Mouse (Mus musculus) lung, postnatal 10 days (tissue): ENCODE measurements around the gene Ddx31.

Source experiments
- DNase-seq: peaks from one replicate; pipeline ENCODE4 v3.0.0; 2021

Gene Ddx31

DNA sequence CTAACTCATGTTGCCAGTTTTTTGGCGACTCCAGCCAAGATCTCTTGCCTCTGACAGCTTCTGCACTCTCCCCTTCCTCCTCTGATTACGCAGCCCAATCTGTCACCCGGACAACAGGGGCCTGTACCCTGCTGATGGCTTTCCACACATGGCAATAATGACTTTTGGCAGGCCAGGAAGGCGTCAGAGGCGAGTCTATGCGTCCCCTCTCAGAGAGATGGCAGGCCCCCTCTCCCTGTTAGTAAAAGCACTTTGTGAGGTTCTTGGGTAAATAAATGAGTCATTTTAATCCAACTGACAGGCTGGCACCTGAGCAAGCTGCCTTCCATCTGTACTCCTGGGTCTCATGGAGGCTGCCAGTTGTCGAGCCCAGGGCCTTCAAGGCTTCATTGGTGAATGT, 27.3 kb downstream of the Ddx31 start:
- DNase-seq: peak; percentile 29

DNA sequence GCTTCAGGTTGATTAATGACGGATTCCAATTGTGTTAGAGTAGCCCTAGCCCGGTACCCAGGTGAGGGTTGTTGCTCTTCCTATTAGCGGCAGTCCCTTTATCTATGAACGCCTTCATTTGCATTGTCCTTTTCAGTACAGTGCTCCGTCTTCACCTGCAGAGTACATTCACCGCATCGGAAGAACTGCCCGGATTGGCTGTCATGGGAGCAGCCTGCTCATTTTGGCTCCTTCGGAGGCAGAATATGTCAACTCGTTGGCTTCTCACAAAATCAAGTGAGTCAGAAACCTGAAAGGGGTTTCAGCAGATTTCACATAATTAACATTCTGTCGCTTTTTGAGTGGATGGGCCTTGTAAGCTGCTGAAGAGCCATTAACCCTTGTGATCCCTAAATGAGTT, 35.3 kb downstream of the Ddx31 start:
- no peak for DNase-seq

DNA sequence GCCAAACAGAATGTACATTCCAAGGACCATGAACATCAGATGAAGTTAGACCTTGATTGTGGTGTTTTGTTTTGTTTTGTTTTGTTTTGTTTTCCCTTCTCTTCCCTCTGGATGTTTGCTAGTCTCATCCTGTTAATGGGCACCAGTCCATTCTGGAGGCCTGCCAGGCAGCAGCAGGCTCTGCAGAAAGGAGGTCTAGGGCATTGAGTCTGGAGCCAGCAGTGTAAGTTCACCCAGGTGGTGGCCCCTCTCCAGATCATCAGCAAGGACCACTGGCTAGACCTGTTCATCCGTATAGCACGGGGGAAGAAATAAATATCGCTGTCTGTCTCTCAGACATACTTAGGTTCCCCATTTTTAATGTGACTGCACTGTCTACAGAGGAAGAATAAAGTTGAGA, 41.1 kb downstream of the Ddx31 start:
- DNase-seq: peak; percentile 25

DNA sequence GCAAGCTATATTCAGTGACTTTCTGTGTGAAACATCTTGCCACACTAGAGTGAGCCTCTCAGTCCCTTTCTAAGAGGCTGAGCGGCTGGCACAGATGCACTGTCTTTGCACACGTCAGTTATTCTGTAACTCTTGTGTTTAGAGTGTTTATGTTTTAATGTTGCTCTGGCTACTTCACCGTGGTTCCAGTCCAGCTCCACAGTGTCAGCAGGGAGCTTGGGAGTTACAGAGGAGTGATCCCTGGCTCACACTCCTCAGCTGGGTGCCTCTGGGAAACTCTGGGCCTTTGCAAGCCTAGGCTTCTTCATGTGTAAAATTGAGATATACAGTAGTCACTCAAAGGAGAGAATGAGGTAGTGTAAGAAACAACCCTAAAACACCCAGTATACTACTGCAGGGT, 41.8 kb downstream of the Ddx31 start:
- DNase-seq: no peak

DNA sequence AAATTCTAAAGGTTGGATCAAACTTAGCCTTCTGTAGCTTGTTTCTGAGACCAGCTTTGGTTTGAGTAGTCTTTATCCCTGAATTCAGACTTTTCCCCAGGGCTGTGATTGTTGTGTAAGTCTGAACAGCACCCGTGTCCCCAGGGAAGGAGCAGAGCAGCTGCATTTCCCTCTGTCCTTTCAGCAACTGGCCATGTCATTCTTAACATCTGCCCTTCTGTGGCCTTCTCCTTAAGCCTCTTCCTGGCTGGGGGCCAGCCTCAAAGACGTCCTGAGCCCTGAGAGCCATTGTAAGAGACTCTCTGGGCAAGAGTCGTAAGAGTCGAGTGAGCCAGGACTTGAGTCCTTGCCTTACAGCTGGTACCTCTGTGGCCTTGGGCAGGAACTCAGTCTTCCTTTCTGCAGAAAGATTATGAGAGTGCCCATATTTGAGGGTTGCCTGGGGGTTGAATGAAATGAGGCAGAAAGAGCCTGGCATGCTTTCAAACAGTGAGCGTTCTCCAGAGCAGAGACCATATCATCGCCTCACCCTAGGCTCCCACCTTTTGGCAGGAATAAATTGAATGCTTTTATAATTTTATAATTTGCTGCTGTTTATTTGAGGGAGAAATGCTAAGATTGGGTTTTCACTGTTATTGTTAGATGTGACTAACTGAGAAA, 42.8 kb downstream of the Ddx31 start:
- no peak for DNase-seq

DNA sequence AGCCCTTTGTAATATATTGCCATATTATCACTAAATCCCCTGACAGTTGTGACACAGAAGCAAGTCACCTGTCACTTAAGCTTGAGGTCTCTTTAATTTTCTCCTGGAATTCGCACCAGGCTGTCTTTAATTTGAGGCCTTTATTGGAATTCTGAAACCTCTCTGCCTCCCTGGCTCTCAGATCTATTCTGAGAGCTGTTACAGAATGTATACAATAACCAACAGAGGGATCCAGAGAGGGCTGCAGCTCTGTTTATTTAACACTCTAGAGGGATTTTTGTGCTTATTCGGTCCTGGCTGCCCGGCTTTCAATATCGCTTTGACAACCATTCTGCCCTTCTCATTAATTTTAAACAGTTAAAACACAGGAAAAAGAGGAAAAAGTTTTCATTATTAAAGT, 44.7 kb downstream of the Ddx31 start:
- no peak for DNase-seq

DNA sequence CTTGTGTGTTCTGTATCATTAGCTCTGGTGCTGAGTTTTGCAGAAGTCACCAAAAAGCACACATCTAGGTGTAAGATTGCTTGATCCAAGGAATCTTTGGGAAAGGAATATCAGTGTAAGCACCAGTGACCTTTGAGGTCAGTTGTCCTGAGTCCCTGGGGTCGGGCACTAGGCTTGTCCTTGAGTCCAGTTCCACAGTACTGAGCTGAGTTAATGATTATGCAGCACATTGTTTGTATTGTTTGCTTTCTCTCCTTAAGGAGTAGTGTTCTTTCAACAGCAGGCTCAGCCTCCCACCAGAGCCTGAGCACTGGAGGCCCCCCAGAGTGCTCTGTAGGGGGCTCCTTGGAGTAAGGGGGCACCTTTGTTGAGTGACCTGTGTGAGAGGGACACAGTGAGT, 52.6 kb downstream of the Ddx31 start:
- DNase-seq: no peak

DNA sequence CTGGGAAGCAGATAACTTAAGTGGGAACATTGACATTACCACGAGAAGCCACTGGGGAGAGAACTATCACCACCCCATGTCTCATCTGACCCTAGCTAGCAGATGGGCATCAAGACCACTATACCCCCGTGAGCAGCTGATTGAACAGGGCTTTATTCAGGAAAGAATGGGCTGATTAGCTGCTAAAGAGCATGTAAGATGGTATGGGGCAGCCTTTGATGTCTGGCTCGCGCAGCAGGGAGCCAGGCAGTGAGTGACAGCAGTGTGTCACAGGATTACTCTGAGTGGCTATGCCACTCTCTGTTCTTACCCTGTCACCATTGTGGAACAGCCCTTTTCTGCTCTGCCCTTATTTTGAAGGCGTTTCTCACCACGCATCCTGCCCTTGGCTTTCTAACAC, 53.3 kb downstream of the Ddx31 start:
- DNase-seq: no peak

DNA sequence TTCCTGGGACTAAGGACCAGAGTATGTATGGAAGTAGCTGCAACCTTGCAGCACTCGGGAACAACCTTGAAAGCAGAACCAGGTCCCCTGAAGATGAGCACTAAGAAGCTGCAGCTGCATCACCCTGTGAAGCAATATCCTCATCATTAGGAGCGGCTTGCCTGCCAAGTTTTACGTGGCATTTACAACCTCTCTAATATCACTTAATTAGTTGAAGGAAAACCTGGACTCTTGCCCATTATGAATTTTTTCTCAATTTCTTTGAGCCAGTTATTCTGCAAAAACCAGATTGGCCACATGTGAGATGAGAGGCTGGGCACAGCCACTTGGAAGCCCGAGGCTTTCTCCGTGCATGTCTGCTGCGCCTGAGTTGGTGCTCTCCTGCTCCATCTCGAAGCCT, 55.7 kb downstream of the Ddx31 start:
- peak; percentile 46 for DNase-seq

DNA sequence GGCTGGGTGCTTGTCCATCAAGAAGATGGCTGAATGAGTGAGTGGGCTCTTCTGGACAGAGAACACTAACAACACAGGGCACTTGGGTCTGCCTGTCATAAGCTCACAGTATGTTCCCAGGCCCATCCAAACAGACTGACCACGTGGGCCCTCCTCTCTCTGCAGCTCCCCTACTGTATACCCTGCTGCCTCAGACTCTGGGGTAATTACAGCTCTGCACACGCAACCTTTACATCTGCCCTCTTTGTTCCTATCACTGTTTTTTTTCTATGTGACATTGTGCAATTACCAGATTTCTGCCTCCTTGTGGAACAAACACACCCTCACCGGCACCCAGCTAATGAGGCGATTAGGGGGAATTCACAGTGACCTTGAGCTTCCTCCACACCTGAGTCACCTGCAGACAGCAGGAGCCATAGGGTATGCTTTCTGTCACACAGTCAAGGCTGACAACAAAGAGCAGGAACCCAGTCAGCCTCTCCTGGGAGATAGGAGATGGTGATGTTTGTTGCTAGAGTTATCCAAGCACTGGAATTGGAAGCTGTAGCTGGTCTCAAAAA, 57.2 kb downstream of the Ddx31 start:
- DNase-seq: no peak

DNA sequence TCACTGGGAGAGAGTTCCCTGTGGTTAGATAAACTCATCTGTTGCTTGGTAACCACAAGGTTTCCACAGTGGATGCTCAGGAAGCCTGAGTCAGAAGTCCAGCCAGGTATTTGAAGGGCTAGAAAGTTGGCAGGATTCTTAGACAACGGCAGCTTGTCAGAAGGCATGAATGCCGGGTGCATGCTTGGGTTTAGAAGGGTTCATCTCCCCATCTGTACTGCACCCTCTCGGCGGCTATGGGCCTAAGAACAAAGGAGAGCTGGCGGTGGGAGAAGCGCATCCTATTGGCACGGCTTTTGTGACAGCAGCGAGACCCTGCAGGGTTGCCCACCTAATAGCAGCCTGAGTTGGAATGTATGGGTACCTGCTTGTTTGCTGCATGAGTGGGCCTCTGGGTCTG, 62.1 kb downstream of the Ddx31 start:
- DNase-seq: no peak

DNA sequence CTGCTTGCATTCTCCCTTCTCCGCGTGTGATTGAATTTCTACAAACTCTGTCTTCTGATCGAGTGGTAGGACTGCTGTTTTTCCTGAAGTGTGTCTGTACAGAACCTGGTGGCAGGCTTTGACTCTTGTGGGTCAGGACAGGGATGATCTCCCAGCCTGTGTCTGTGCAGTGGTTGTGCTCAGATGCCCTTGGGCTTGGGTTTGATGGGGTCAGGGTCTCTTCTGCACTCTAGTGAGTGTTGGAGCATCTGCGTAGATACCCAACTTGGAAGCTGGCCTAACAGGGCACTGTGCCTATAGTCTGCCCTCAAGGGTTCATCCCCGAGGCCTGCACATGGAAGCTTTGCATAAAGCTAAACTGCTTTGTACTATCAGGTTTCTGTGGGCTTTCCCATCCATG, 63.7 kb downstream of the Ddx31 start:
- DNase-seq: no peak

DNA sequence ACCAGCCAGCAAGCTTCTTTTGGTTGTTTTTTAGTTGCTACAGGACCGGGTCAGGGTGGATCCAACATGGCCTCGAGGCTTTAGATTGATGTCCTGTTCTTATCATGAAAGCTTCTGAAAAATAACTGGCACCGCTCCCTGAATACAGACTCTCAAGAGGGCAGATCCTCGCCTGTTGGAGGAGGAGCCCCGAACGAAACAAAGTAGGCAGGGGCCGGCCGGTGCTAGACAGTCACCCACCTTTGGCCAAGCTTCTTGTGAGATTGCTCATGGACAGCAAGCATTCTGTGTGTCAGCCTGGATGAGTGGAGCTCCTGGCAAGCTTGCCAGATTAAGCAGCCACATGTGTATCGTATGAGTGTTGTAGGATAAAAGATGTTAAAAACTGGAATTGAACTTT, 64.6 kb downstream of the Ddx31 start:
- DNase-seq: no peak

DNA sequence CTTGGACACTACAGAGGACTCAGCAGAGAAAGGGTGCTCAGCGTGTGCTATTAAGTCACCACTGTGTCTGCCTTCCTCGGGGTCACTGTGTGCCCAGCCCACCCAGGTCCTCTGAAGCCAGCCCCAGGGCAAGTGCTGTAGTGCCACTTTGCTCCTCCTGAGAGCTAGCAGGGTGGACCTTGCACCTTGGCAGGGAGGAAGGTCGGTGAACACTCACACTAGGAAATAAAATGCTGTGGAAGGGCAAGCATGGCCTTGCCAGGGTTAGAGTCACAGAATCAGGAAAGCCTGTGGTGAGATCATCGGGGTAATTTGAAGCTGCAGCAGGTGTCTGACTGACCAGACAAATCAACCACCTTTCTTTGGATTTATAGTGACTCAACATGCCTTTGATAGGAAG, 65.4 kb downstream of the Ddx31 start:
- DNase-seq: no peak

DNA sequence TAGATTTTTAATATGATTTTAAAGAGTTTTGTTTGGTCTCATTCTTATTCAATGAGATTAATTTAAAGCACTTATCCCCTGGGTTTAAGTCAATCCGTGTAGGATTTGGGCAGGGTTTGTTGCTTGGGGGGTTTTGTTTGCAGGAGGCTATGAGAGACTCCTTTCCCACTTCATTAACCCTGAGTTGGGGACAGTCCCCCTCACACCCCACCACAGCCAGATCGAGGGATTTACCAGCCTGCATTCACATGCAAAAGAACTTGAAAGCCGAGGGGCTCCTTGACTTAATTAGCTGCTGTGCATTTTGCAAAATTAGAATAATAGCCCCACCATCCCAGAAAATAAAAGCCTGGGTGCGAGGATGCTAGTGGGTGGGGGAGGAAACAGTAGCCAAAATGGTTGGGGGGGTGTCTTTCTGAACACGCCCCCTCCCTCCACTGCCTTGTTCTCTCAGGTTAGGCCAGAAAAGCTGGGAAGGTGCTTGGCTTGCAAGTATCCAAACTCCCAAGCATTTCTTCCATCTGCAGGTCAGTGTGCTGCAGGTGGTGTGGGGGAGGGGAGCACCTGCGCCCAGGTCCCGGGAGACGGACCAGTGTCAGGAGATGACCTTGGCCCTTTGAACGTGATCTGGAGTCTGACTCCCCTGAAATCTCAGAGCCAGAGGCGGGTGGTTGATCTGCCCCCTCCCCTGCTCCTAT, 67.6 kb downstream of the Ddx31 start:
- DNase-seq: no peak

DNA sequence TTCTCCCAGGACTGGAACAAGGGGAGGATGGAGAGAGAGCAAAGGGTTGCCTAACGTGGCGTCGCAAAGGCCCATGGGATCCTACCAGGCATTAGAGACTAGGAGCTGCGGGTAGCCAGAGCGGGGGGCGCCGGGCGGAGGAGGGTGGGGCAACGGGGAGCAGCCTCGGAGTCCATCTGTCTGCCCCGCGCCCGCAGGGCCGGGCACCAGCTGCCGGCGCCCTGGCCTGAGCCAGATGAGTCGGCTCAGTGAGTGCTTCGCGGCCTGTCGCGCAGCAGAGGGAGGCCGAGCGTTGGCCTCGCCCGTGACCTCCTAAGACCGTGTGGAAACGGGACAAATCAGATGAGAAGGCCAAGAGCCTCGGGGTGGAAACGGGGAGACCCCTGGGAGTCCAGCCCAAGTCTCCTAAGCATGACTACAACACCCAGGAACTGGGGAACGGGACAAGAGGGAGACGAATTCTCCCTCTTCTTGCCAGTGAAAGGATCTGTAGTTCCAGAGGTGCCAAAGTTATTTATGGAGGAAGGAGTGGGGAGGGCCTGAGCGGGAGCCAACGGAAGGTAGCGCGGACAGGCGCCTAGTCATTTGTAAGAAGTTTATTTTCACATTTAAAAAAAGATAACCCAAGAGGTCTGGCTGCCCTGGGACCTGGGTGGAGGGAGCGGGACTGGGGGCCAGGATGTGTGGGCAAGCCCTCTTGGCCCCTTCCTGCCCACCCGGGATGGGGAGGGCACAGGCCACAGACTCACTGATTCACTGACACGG, 68.4 kb downstream of the Ddx31 start:
- peak; percentile 18 for DNase-seq

DNA sequence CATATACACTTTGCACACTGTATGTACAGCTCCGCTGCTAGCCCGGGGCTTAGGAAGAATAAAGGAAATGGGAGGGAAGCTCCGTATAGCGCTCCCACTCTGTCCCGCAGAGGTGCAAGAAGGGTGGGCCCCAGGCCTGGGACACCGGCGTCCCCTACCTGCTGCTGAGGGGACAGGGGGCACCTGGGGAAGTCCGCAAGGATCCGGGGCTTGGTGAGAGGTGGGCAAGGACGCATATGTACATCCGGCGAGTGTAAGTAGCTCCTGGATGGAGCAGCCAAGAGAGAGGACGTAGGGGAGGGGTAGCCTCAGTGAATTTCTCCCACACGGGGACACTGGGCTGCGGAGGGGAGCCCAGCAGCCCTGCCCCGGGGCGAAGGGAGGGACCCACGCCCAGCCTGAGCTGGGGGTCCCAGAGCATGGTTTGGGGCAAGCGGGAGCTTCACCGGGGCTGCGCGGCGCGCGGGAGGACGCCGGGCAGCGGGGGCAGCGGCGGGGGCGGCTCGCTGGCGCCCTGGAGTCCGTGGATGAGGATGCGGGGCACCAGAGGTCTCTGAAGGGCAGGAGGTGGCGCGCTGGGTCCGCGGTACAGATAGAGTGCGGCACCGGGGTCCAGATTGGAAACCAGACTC, 69.1 kb downstream of the Ddx31 start:
- no peak for DNase-seq

DNA sequence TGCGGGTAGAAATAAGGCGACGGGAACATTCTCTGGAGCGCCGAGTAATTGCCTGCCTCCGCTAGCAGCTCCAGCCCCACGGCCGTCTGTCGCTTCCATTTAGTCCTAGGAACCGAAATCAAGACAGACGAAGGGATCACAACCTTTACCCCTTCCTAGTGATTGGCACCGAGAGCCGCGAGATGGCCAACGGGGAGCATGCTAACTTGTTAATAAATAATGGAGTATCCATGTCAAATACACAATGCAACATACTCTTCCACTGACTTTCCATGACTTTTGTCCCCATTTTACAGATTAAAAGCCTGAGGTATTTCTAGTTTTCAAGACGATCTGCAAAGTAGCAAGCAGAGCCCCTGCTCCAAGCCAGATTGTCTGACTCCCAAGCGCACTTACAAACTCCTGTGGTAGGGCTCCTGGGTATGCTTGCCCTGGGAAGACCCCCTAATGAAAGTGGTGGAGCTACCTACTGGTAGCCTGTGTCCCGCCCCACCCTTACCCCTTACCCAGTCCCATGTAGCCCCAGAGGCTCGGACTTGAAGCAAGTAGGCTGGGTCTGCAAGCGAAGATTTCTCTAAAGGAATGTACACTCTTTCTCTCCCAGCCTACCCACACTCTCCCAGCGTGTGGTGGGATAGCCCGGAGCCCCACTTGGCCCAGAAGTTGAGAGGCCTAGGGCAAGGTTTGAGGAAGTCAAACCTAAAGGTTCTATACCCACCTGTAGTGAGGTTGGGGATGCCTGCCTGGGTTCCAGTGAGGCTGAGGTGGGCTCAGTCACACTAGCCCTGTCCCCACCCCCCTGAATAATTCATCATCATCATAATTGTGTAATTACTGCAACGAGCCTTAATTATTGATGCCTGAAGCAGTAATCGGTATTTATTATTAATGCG, 69.9 kb downstream of the Ddx31 start:
- DNase-seq: no peak

DNA sequence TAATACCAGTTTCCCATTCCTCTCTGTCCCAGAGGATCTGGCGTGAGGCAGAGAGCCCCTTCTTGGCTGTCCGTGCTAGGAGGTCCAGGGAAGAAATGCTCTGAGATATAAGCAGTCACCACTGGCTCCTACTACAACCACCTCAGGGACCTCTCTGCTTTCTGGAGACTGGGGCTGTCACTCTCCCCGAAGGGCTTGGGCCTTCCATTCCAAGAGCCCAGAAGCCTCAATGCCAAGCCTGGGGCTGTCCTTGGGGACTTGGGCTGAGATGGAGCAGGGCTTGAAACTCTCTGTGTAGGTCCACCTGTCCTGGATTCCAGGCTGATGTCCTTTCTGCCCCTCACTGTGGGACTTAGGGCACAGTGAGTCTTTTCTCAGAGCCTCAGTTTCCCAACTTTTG, 70.7 kb downstream of the Ddx31 start:
- DNase-seq: no peak

DNA sequence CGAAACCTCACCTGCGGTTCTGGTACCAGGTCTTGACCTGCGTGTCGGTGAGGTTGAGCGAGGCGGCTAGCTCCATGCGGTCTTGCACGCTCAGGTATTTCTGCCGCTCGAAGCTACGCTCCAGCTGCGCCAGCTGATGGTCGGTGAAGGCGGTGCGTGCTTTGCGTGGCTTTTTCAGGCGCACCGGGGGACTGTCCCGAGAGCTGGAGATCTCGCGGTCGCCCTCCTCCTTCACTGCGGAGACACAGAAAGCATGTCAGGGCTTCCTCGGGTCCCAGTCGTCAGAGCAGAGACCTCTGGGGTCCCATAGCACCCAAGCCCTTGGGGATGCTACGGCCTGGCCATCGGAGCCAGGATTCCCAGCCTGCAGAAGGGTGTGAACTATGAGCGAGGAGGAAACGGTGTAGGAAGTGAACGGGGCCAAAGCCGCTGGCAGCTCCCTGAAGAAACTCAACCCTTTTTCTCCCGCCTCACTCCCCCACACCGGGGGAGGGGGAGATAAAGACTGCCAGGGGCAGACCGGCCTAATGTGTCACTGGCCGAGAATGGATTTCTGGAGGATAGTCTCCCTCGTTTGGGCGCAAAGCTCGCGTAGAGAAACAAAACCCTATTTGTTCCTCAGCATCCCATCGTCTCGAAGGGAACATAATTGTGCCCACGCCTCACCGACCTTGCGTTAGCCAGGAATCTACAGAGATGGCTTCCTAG, 71.3 kb downstream of the Ddx31 start:
- DNase-seq: no peak

DNA sequence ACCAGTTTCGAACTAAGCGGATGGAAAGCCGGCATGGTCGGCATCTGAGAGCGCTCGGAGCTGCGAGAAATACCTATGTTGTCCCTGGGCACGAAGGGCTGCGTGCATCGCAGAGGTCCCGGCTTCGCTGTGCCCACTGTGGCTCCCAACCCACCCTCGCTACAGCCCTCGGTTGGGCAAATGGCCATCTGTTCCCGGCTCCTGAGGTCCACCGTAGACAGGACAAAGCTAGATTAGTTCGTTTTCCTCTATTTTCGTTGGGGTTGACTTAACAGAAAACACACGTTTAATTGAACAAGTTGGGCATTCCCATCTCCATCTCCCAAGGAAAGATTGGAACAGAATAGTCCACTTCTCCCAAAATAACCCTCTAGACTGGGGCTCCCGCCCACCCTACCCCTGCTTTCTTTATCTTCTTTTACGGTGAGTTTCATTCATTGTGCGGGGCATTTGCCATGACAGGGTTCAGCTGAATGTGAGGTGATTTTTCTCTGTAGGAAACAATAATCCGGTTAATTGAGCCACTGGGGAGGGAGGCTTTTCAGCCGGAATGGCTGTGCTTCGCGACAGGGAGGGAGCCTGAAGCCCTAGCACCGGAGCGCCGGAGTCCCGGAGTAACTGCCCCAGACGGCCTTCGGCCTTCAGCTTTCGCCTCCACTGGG, 72.0 kb downstream of the Ddx31 start:
- DNase-seq: no peak
